Mouse (Mus musculus): ENCODE measurements around the gene Kremen1. TPM values are rescaled to one million over a fixed set of nuclear protein-coding genes. Genes with fewer than 3 reads are reported as not detected.

Kremen1 gene
- polyA plus RNA-seq, 1 experiment from 2014 or later, result 9.1 TPM

- Histone ChIP-seq H3K9me3 (ENCODE audit: control insufficient read depth, low read length) (no peaks in the 10 kb centered on the region), H3K4me3 (ENCODE audit: low read length) (no peak overlapping the region), H3K9ac (ENCODE audit: low read depth, low read length) (no peak overlapping the region), H3K36me3 (ENCODE audit: control insufficient read depth, insufficient read depth, low read length) (no peaks in the 10 kb centered on the region), H3K4me2 (ENCODE audit: low read depth, low read length) (no peak overlapping the region), H3K4me1 (ENCODE audit: control insufficient read depth, insufficient read depth, low read length) (peaks cover 3% of the 10 kb centered on the region), H3K27ac (ENCODE audit: low read length) (no peak overlapping the region), H3K27me3 (replicated peaks; ENCODE audit: control insufficient read depth, insufficient read depth, low read length) (no peaks in the 10 kb centered on the region)
- no peak for ATAC-seq
- WGBS, result 87% methylated on average over 9 of the region's 9 CpGs
Observed at GRCm38 (mm10) chr11:5167311-5167710, 94.0 kb downstream of the Kremen1 start.

GRCm38 (mm10) chr11:5165471-5165916 lies 95.9 kb downstream of the Kremen1 start:
- Histone ChIP-seq H3K27ac (ENCODE audit: low read length) (peak overlapping the region; percentile 68), H3K4me3 (ENCODE audit: low read length) (no peak overlapping the region), H3K27me3 (replicated peaks; ENCODE audit: control insufficient read depth, insufficient read depth, low read length) (no peaks in the 10 kb centered on the region), H3K4me2 (ENCODE audit: low read depth, low read length) (no peak overlapping the region), H3K4me1 (ENCODE audit: control insufficient read depth, insufficient read depth, low read length) (peaks cover 3% of the 10 kb centered on the region), H3K9me3 (ENCODE audit: control insufficient read depth, low read length) (no peaks in the 10 kb centered on the region), H3K9ac (ENCODE audit: low read depth, low read length) (peak overlapping the region; percentile 14; the same call in 1 of the 2 replicates), H3K36me3 (ENCODE audit: control insufficient read depth, insufficient read depth, low read length) (no peaks in the 10 kb centered on the region)
- peak; percentile 58 for ATAC-seq
- 30% methylated on average over 8 of the region's 8 CpGs for WGBS

DNA sequence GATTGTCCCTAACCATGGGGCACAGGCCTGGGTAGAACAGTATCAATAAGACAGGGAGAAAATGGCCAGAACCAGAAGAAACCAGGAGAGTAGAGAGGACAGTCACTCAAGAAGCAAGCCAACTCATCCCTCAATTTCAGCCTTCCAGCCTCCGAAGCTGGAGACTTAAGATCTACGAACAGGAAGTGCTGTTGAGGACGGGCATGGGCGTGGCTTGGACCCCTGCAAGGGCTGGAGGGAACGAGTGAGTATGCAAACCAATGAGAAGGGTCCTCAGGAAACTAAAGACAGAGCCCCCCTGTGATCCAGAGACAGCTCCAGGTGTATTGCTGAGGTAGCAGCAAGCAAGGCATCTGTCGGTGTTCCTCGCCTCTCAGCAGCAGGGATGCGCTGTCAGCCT lies 97.0 kb downstream of the Kremen1 start:
- Histone ChIP-seq H3K27me3 (replicated peaks; ENCODE audit: control insufficient read depth, insufficient read depth, low read length) (no peaks in the 10 kb centered on the region), H3K9ac (ENCODE audit: low read depth, low read length) (no peak overlapping the region), H3K36me3 (ENCODE audit: control insufficient read depth, insufficient read depth, low read length) (no peaks in the 10 kb centered on the region), H3K9me3 (ENCODE audit: control insufficient read depth, low read length) (no peaks in the 10 kb centered on the region), H3K4me1 (ENCODE audit: control insufficient read depth, insufficient read depth, low read length) (peaks cover 3% of the 10 kb centered on the region), H3K4me2 (ENCODE audit: low read depth, low read length) (no peak overlapping the region), H3K27ac (ENCODE audit: low read length) (no peak overlapping the region), H3K4me3 (ENCODE audit: low read length) (no peak overlapping the region)
- ATAC-seq, result no peak
- WGBS, result 35% methylated on average over 8 of the region's 8 CpGs

- H3K4me1 ChIP-seq (ENCODE audit: control insufficient read depth, insufficient read depth, low read length), result peaks cover 3% of the 10 kb centered on the region
- H3K27me3 ChIP-seq (replicated peaks; ENCODE audit: control insufficient read depth, insufficient read depth, low read length), result no peaks in the 10 kb centered on the region
- no peak for ATAC-seq
- 84% methylated on average over 8 of the region's 8 CpGs for WGBS
- H3K9ac ChIP-seq (ENCODE audit: low read depth, low read length), result no peak overlapping the region
- H3K4me3 ChIP-seq (ENCODE audit: low read length), result no peak overlapping the region
- no peak overlapping the region for H3K4me2 ChIP-seq (ENCODE audit: low read depth, low read length)
- H3K27ac ChIP-seq (ENCODE audit: low read length), result no peak overlapping the region
- H3K9me3 ChIP-seq (ENCODE audit: control insufficient read depth, low read length), result no peaks in the 10 kb centered on the region
- no peaks in the 10 kb centered on the region for H3K36me3 ChIP-seq (ENCODE audit: control insufficient read depth, insufficient read depth, low read length)
Observed at GRCm38 (mm10) chr11:5163421-5163820, 97.9 kb downstream of the Kremen1 start.

- Histone ChIP-seq H3K9ac (ENCODE audit: low read depth, low read length) (no peak overlapping the region), H3K27me3 (replicated peaks; ENCODE audit: control insufficient read depth, insufficient read depth, low read length) (no peaks in the 10 kb centered on the region), H3K4me2 (ENCODE audit: low read depth, low read length) (no peak overlapping the region), H3K27ac (ENCODE audit: low read length) (no peak overlapping the region), H3K4me1 (ENCODE audit: control insufficient read depth, insufficient read depth, low read length) (peaks cover 3% of the 10 kb centered on the region), H3K4me3 (ENCODE audit: low read length) (no peak overlapping the region), H3K36me3 (ENCODE audit: control insufficient read depth, insufficient read depth, low read length) (no peaks in the 10 kb centered on the region), H3K9me3 (ENCODE audit: control insufficient read depth, low read length) (no peaks in the 10 kb centered on the region)
- WGBS, result 70% methylated on average over 17 of the region's 17 CpGs
- no peak for ATAC-seq
Observed at GRCm38 (mm10) chr11:5160722-5161485, 100.5 kb downstream of the Kremen1 start.

- ATAC-seq, result no peak
- WGBS, result 91% methylated on average over 11 of the region's 11 CpGs
- H3K4me1 ChIP-seq (ENCODE audit: control insufficient read depth, insufficient read depth, low read length), result peaks cover 17% of the 10 kb centered on the region
Observed at GRCm38 (mm10) chr11:5158056-5158455, 103.3 kb downstream of the Kremen1 start.

DNA sequence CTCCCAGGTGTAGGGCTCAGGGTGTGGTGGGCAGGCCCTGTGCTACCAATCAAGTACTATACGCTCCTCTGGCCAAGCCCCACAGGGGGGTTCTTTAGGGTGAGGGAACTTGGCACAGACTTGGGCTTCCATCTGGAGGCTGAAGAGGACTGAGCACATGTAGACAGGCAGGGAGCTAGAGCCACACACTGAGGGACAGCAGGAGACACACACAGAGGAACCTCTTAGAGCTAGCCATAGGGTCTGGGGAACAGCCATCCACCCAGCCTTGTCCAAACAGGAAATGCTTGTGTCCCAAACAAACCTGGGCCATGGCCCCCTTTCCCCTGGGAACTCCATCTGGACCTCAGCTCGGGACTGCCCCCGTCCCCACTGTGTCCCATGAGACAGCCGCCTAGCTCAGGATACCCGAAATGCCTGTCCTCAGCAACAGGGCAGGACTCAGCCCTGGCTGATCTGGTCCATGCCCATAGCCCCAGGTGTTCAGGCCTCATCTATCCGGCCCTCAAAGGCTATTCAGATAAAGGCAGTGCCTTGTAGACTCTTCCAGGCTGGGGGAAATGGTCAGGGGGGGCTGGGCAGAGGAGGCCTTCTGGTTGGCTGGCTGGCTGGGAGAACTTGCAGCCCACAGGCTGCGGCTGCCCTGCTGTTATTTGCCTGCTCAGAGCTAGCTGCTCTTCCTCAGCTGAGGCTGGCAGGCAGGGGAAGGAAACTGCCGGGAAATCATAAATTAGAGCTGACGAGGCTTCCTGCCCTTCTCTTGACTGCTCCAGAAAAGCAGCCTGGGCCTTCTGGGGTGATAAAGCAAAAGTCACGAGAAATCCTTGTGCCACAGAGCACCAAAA lies 106.2 kb downstream of the Kremen1 start:
- WGBS, result 32% methylated on average over 10 of the region's 10 CpGs
- no peak overlapping the region for H3K4me2 ChIP-seq (ENCODE audit: low read depth, low read length)

More at GRCm38 (mm10) chr11:5158056-5158455, 103.3 kb downstream of the Kremen1 start:
- Histone ChIP-seq H3K27ac (ENCODE audit: low read length) (no peak overlapping the region), H3K36me3 (ENCODE audit: control insufficient read depth, insufficient read depth, low read length) (no peaks in the 10 kb centered on the region), H3K27me3 (replicated peaks; ENCODE audit: control insufficient read depth, insufficient read depth, low read length) (no peaks in the 10 kb centered on the region), H3K9me3 (ENCODE audit: control insufficient read depth, low read length) (no peaks in the 10 kb centered on the region), H3K4me2 (ENCODE audit: low read depth, low read length) (no peak overlapping the region), H3K4me3 (ENCODE audit: low read length) (no peak overlapping the region), H3K9ac (ENCODE audit: low read depth, low read length) (no peak overlapping the region)

DNA sequence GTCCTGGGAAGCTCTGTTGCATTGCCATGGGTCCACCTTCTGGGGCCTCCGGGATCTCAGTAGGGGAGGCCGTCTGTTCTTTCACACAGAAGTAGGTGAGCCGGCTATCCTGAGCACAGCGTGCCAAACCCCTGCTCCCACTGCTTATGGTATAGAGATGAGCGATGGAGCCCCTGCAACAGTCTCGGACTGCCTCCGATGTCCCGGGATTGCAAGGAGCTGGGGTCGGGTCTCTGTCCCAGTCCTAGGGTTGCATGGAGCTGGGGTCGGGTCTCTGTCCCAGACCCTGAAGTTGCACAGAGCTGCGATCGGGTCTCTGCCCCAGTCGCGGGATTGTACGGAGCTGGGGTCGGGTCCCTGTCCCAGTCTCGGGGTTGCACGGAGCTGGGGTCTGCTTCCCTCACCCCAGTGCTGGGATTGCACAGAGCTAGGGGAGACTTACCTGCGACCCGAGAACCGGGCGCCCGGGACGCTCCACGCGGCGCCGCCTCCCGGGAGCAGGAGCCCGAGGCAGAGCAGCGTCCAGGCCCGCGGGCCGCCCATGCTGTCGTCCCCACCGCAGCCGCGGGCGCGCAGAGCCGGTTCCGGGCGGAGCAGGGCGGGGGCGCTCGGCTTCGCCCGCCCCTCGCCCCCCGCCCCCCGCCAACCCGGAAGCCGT lies 109.5 kb downstream of the Kremen1 start, which contains the start of gene Emid1:
Gene Emid1 (minus strand): TSS at position 578 of the 658 bp plus-strand sequence.
- ATAC-seq, result peak; percentile 30
- Histone ChIP-seq H3K4me3 (ENCODE audit: low read length) (peak within 1 kb of the TSS; percentile 58), H3K9ac (ENCODE audit: low read depth, low read length) (peak within 1 kb of the TSS; percentile 89), H3K27me3 (replicated peaks; ENCODE audit: control insufficient read depth, insufficient read depth, low read length) (no peaks in the 10 kb centered on the region), H3K36me3 (ENCODE audit: control insufficient read depth, insufficient read depth, low read length) (no peaks in the 10 kb centered on the region), H3K4me1 (ENCODE audit: control insufficient read depth, insufficient read depth, low read length) (peaks cover 46% of the 10 kb centered on the region), H3K27ac (ENCODE audit: low read length) (peak within 1 kb of the TSS; percentile 59), H3K9me3 (ENCODE audit: control insufficient read depth, low read length) (no peaks in the 10 kb centered on the region), H3K4me2 (ENCODE audit: low read depth, low read length) (peak within 1 kb of the TSS; percentile 76)
- WGBS, result under 1% methylated on average over 37 of the region's 53 CpGs

More for the DNA sequence above, 106.2 kb downstream of the Kremen1 start:
- H3K4me1 ChIP-seq (ENCODE audit: control insufficient read depth, insufficient read depth, low read length), result peaks cover 26% of the 10 kb centered on the region
- no peak overlapping the region for H3K4me3 ChIP-seq (ENCODE audit: low read length)
- H3K27me3 ChIP-seq (replicated peaks; ENCODE audit: control insufficient read depth, insufficient read depth, low read length), result no peaks in the 10 kb centered on the region
- H3K9me3 ChIP-seq (ENCODE audit: control insufficient read depth, low read length), result no peaks in the 10 kb centered on the region
- peak; percentile 59 for ATAC-seq
- H3K9ac ChIP-seq (ENCODE audit: low read depth, low read length), result peak overlapping the region; percentile 52
- no peaks in the 10 kb centered on the region for H3K36me3 ChIP-seq (ENCODE audit: control insufficient read depth, insufficient read depth, low read length)
- peak overlapping the region; percentile 85 for H3K27ac ChIP-seq (ENCODE audit: low read length)

DNA sequence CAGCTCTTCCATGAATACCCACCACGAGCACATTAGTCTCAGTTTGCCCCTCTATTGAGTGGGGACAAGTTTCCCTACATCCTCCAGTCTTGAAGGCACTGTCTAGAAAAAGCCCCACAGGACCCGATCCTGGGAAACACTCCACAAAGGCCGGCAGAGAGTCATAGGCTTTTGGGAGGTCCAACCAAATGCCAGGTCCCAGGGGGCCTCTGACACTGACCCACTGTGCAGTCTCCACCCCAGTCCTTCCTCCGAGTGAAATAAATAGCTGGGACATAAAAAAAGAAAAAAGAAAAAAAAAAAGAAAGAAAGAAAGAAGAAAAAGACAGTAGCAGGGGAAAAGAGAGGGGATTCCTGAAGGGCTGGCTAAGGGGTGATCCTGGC lies 110.1 kb downstream of the Kremen1 start:
- no peaks in the 10 kb centered on the region for H3K36me3 ChIP-seq (ENCODE audit: control insufficient read depth, insufficient read depth, low read length)
- 30% methylated on average over 4 of the region's 4 CpGs for WGBS
- peak overlapping the region; percentile 58 for H3K4me3 ChIP-seq (ENCODE audit: low read length)
- H3K4me1 ChIP-seq (ENCODE audit: control insufficient read depth, insufficient read depth, low read length), result peaks cover 46% of the 10 kb centered on the region
- H3K9ac ChIP-seq (ENCODE audit: low read depth, low read length), result peak overlapping the region; percentile 89
- no peaks in the 10 kb centered on the region for H3K9me3 ChIP-seq (ENCODE audit: control insufficient read depth, low read length)
- ATAC-seq, result no peak
- no peaks in the 10 kb centered on the region for H3K27me3 ChIP-seq (replicated peaks; ENCODE audit: control insufficient read depth, insufficient read depth, low read length)
- peak overlapping the region; percentile 59 for H3K27ac ChIP-seq (ENCODE audit: low read length)
- peak overlapping the region; percentile 76 for H3K4me2 ChIP-seq (ENCODE audit: low read depth, low read length)

Measured in intestine, embryonic 16.5 days (tissue).